Mouse (Mus musculus): ENCODE measurements around the gene Shisa5. TPM values are rescaled to one million over a fixed set of nuclear protein-coding genes. Genes with fewer than 3 reads are reported as not detected.
A peak's percentile ranks its signal among the peaks of the same experiment; 100 is the strongest.

Gene Shisa5
- polyA plus RNA-seq, 1 experiment = 252 TPM

GRCm38 (mm10) chr9:109058006-109058765, 19.8 kb downstream of the Shisa5 start:
- Histone ChIP-seq H3K4me1 (ENCODE audit: control insufficient read depth, insufficient read depth, low read length) (peaks cover 15% of the 10 kb centered on the region), H3K27ac (ENCODE audit: insufficient read depth, low read length) (0 out of 2 replicates have a peak overlapping the region, but pooled peaks have one; percentile 94), H3K4me3 (ENCODE audit: insufficient read depth, low read length) (no peak overlapping the region)
- TF ChIP-seq POLR2A (IDR thresholded peaks at IDR 0.05; ENCODE audit: low read depth, low read length) (no peak), CTCF (IDR thresholded peaks at IDR 0.05; ENCODE audit: borderline replicate concordance, insufficient read depth, low read length) (no peak)

- peaks cover 15% of the 10 kb centered on the region for H3K4me1 ChIP-seq (ENCODE audit: control insufficient read depth, insufficient read depth, low read length)
- TF ChIP-seq CTCF (IDR thresholded peaks at IDR 0.05; ENCODE audit: borderline replicate concordance, insufficient read depth, low read length) (peak; percentile 81), POLR2A (IDR thresholded peaks at IDR 0.05; ENCODE audit: low read depth, low read length) (peak; percentile 100)
- H3K27ac ChIP-seq (ENCODE audit: insufficient read depth, low read length) = peak within 1 kb of the TSS; percentile 94
- peak within 1 kb of the TSS; percentile 16 for H3K4me3 ChIP-seq (ENCODE audit: insufficient read depth, low read length)
Observed at GRCm38 (mm10) chr9:109059136-109059903, 21.0 kb downstream of the Shisa5 start, which contains the start of gene Trex1. Trex1 (minus strand) TSS chr9:109059734.

- peak overlapping the region; percentile 94 for H3K27ac ChIP-seq (ENCODE audit: insufficient read depth, low read length)
- no peak for TF ChIP-seq CTCF (IDR thresholded peaks at IDR 0.05; ENCODE audit: borderline replicate concordance, insufficient read depth, low read length)
- no peak for TF ChIP-seq POLR2A (IDR thresholded peaks at IDR 0.05; ENCODE audit: low read depth, low read length)
Observed at GRCm38 (mm10) chr9:109060184-109060897, 22.0 kb downstream of the Shisa5 start.

GRCm38 (mm10) chr9:109060898-109061295, 22.5 kb downstream of the Shisa5 start:
- H3K27ac ChIP-seq (ENCODE audit: insufficient read depth, low read length) = no peak overlapping the region
- peaks cover 13% of the 10 kb centered on the region for H3K4me1 ChIP-seq (ENCODE audit: control insufficient read depth, insufficient read depth, low read length)
- H3K4me3 ChIP-seq (ENCODE audit: insufficient read depth, low read length) = no peak overlapping the region
- no peak for TF ChIP-seq POLR2A (IDR thresholded peaks at IDR 0.05; ENCODE audit: low read depth, low read length)
- TF ChIP-seq CTCF (IDR thresholded peaks at IDR 0.05; ENCODE audit: borderline replicate concordance, insufficient read depth, low read length) = no peak

More at GRCm38 (mm10) chr9:109060184-109060897, 22.0 kb downstream of the Shisa5 start:
- peaks cover 15% of the 10 kb centered on the region for H3K4me1 ChIP-seq (ENCODE audit: control insufficient read depth, insufficient read depth, low read length)
- no peak overlapping the region for H3K4me3 ChIP-seq (ENCODE audit: insufficient read depth, low read length)

GRCm38 (mm10) chr9:109068095-109068735, 29.9 kb downstream of the Shisa5 start:
- Histone ChIP-seq H3K4me3 (ENCODE audit: insufficient read depth, low read length) (no peak overlapping the region), H3K4me1 (ENCODE audit: control insufficient read depth, insufficient read depth, low read length) (no peaks in the 10 kb centered on the region), H3K27ac (ENCODE audit: insufficient read depth, low read length) (no peak overlapping the region)
- TF ChIP-seq POLR2A (IDR thresholded peaks at IDR 0.05; ENCODE audit: low read depth, low read length) = no peak
- TF ChIP-seq CTCF (IDR thresholded peaks at IDR 0.05; ENCODE audit: borderline replicate concordance, insufficient read depth, low read length) = no peak

GRCm38 (mm10) chr9:109073661-109074573, 35.6 kb downstream of the Shisa5 start, which contains the start of gene Atrip:
Atrip (minus strand) TSS chr9:109074124.
- H3K4me1 ChIP-seq (ENCODE audit: control insufficient read depth, insufficient read depth, low read length) = peaks cover 2% of the 10 kb centered on the region; the same call in 1 of the 2 replicates
- TF ChIP-seq POLR2A (IDR thresholded peaks at IDR 0.05; ENCODE audit: low read depth, low read length) = peak; percentile 87
- TF ChIP-seq CTCF (IDR thresholded peaks at IDR 0.05; ENCODE audit: borderline replicate concordance, insufficient read depth, low read length) = no peak
- peak within 1 kb of the TSS; percentile 61 for H3K4me3 ChIP-seq (ENCODE audit: insufficient read depth, low read length)
- no peak within 1 kb of the TSS; the same call in 1 of the 2 replicates for H3K27ac ChIP-seq (ENCODE audit: insufficient read depth, low read length)

- Histone ChIP-seq H3K27ac (ENCODE audit: insufficient read depth, low read length) (no peak overlapping the region), H3K4me3 (ENCODE audit: insufficient read depth, low read length) (no peak overlapping the region), H3K4me1 (ENCODE audit: control insufficient read depth, insufficient read depth, low read length) (0 out of 2 replicates have a peak, but pooled peaks cover 3% of the 10 kb centered on the region)
- TF ChIP-seq CTCF (IDR thresholded peaks at IDR 0.05; ENCODE audit: borderline replicate concordance, insufficient read depth, low read length) = no peak
- no peak for TF ChIP-seq POLR2A (IDR thresholded peaks at IDR 0.05; ENCODE audit: low read depth, low read length)
Observed at GRCm38 (mm10) chr9:109080516-109080915, 42.2 kb downstream of the Shisa5 start.

- Histone ChIP-seq H3K4me3 (ENCODE audit: insufficient read depth, low read length) (peak overlapping the region; percentile 73), H3K27ac (ENCODE audit: insufficient read depth, low read length) (no peak overlapping the region), H3K4me1 (ENCODE audit: control insufficient read depth, insufficient read depth, low read length) (0 out of 2 replicates have a peak, but pooled peaks cover 3% of the 10 kb centered on the region)
- TF ChIP-seq CTCF (IDR thresholded peaks at IDR 0.05; ENCODE audit: borderline replicate concordance, insufficient read depth, low read length) (no peak), POLR2A (IDR thresholded peaks at IDR 0.05; ENCODE audit: low read depth, low read length) (no peak)
Observed at GRCm38 (mm10) chr9:109081749-109082123, 43.4 kb downstream of the Shisa5 start.

Data from embryonic fibroblast, embryonic 13.5 days (primary cell).